Mouse (Mus musculus) left cerebral cortex, postnatal 25 days (tissue): ENCODE results near the gene Cbl. TPM values are rescaled to one million over a fixed set of nuclear protein-coding genes. Genes with fewer than 3 reads are reported as not detected.

Experiments used
- DNase-seq, 2 experiments: peaks; one replicate each; pipeline ENCODE4 v3.0.0; 2022; ENCODE audit warnings: low spot score in 2 of 2, mixed read lengths in 1 of 2
- intact Hi-C: fragments of 180-260 bp; cut with DNase I; formaldehyde crosslinking; loops from one replicate; pipeline ENCODE4 v1.15.1; 2025
- total RNA-seq, 2 experiments: library from RNA; stranded (reverse); gene quantifications; 2 replicates each; pipeline ENCODE4 v1.2.3; 2021

Cbl gene
- total RNA-seq, 2 experiments from 2014 or later: 53.4 to 54.2 TPM

DNA sequence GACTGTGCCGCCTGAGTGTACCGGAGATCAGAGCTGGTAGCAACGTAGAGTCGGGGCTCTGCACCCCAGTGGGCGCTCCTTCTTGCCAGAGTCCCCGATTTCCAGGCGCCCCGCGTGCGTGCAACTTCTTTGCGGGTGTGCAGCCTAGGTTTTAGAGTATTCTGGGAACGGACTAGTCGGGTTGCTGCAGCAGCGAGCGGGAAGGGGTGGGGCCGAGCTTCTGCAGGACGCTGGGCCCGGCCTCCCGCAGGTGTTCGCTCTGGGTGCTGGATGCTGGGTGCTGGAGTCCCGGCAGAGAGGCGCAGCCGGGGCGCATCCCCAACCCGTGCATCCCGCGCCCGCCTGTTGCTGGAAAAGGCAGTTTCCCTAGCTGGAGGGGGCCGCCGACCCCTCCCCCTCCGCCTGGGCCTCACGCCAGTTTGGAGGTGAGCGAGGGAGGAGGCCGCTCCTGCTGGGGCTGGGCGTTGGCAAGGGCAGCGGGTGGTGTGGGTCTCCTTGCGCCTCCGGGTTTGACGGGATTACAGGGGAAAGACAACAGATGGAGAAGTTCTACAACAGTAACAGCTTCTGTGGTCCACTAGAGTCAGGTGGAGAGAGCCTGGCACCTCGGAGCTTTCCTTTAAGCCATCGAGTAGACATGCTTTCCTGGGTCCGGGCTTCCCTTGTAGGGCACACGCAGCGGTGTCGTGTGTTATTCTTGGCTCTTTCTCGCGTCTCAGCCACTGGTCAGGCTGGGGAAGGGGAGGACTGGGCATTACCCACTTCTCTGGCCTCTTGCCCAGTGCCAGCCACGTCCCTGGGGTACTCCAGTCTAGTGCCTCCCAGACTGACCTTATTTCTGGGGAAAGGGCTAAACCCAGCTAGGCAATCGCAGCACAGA is 98.8 kb downstream of the Cbl start:
- intact Hi-C loops: loop anchor here (5.0 kb wide), 1 partner anchor 112 kb away; no protein-coding TSS in a partner anchor
- no peak for DNase-seq

DNA sequence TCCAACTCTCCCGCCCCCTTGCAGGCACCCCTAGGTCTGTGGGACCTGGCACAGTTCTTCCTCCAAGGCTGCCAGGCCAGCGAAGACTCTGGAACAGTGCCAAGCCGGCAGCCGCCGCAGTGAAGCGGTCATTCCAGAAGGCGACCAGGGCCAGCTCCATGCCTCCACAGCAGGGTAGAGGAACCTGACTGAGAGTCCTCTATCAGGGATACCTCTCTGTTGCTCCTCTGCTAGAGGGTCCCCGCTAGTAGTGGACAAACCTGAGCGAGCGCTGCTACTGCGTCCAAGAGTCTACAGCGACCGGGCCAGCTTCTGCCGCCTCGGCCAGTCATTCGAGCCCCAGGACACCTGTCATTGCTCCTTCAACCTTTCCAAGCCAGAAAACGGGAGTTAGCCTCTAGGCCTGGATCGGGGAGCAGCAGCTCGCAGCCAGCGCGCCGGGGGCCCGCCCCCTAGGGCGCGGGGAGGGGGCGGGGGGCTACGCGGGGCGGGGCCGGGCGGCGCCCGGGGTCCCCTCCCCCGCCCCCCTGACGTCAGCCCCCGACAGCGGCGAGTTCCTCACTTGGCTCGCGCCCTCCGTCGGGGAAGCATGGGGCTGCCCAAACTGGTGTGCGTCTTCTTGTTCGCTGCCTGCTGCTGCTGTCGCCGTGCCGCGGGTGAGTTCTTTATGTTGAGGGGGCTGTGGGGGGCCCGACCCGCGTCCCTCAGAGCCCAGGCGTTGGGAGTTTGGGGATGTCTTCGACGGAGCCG is 99.6 kb downstream of the Cbl start, which contains the start of gene Mcam:
Gene Mcam, plus strand, starts transcription at position 369 of the 750 bp plus-strand sequence.
- DNase-seq: peak; percentile 27 to 36
- intact Hi-C loops: loop anchor here (5.0 kb wide), 1 partner anchor 113 kb away; no protein-coding TSS in a partner anchor

DNA sequence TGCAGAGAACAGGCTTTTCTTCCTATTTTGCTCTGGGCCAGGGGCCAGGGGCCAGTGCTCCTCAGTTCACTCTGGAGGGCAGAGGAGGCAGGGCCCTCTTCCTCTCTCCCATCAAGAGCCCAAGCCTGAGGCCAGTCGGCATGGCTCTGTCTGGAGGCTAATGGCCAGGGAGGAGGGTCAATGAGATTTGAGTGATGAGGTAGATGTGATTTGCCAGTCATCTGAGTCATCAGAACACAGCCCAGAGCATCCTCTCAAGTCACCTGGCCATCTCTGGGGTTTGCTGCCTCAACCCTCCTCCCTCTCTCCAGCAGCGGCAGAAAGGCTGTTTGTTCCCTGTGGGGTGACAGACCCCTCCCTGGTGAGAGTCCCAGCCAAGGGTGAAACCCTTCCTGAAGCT is 100.6 kb downstream of the Cbl start:
- DNase-seq: no peak
- intact Hi-C loops: loop anchor here (5.0 kb wide), 1 partner anchor 114 kb away; no protein-coding TSS in a partner anchor

DNA sequence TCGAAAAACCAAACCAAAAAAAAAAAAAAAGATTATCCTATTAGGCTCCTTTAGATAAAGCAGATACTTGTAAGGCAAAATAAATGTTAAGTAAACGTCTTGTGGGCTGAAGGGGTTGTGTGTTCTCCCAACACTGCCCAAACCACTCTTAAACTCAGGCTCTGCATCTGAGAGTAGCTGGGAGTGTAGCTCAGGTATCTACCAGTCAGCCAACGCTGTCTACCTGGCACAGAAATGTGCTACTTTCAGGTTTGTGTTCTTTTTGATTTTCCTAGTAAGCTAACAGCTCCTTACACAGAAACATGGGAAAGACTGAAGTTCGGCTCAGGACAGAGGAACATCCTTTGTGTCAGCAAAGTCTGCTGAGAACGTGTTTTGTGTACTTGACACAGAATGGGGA is 101.6 kb downstream of the Cbl start:
- no peak for DNase-seq
- intact Hi-C loops: loop anchor here (5.0 kb wide), 1 partner anchor 115 kb away; no protein-coding TSS in a partner anchor

DNA sequence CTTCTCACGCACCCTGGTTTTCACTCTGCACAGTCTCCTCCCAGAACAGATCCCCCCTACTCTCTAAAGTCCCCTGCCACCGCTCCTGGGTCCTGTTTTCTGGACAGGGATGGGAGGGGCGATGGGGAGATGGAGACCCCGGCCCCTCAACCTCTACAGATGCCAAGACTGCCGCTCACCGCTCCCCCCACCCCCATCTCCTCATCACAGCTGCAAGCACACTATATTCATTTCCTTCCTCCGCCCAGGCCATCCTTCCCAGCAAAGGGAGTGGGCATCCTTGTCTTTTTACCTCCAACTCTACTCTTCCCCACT is 102.6 kb downstream of the Cbl start:
- intact Hi-C loops: loop anchor here (5.0 kb wide), 1 partner anchor 116 kb away; no protein-coding TSS in a partner anchor
- DNase-seq: no peak

DNA sequence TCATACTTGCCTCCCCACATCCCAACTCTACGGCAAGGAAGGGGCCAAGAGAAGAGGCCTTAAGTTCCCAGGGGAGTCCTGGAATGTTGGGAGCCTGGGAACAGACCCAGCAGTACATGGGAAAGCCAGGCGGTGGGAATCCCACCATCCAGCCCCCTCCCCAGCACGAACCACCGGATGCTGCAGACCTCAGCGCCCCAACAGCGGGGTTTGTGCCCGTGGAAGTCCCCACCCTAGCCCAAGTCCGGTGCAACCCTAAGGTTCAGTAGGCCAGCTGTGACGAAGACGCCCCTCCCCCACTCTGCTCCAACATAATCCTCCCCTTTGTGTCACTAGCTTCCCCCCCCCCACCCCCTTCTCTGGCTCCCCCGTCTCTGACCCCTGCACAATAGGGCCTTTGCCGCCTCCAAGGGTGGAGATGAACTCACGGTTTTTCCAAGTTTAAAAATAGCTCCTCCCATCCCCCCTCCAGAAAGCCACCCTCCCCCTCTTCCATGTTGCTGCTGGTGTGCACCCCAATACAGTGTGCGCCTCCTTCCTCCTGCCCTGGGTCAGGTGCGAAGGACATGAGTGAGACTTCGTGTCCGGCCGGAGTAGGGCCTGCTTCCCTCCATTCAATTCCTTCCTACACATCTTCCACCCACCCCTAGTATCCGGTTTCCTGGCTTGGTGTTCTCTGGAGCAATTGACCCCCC is 103.1 kb downstream of the Cbl start:
- intact Hi-C loops: loop anchor here (5.0 kb wide), 1 partner anchor 117 kb away; no protein-coding TSS in a partner anchor

DNA sequence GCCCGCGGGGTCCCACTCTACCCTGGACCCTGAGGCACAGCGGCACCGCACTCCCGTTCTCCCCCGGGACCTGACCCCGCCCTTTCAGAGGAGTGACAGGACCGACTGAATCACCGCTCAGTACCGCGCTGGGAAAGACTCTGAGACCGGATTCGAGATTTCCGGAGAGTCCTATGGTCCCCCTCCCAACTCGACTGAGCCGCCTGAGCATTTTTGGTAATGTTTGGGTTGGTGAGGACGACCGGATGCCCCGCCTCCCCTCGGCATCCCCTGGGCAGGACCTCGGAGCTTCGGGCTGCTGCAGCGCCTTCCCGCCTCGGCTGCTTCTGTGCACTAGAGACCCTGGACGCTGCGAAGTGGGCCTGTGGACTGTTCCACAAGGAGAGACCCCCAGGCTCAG is 103.8 kb downstream of the Cbl start:
- no peak for DNase-seq
- intact Hi-C loops: loop anchor here (5.0 kb wide), 1 partner anchor 117 kb away; no protein-coding TSS in a partner anchor

More for the DNA sequence above, 103.1 kb downstream of the Cbl start:
- DNase-seq: no peak

DNA sequence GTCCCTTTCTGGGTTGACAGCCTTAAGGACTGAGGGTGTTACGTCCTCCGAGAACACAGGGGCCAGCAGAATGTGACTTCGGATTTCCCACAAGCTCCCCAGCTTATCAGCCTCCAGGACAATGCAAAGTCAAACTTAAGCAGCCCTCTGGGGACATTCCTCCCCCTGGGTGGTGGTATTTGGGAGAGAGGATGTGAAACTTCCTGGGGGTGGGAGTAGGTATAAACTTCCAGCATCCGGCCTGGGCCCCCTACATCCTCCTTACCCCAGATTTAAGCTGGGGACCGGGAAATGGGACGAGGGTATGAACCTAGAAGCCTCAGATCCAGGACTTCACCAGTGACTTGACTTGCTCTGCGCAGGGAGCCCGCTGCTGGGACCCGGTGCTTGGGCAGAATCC is 104.2 kb downstream of the Cbl start:
- intact Hi-C loops: loop anchor here (5.0 kb wide), 2 partner anchors 118 to 263 kb away; no protein-coding TSS in a partner anchor
- DNase-seq: no peak

DNA sequence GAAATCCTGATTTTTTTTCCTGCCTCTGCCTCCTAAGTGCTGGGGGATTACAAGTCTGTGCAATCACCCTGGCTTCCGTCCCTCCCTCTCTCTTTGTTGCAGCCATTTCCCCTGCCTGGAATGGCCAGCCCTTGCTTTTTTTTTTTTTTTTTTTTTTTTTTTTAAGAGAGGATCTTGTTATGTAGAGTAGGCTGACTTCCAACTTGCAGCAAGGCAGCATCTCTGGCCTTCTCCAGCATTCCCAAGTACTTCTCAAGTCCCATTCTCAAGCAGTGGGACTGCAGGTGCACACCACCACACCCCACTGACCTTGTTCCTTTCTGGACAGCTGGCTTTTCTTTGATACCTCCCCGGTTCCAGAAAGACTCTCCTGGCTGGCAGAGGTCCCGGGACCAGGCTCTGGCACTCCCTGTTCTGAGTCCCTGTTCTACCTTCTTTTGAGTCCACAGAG is 106.5 kb downstream of the Cbl start:
- intact Hi-C loops: loop anchor here (5.0 kb wide), 1 partner anchor 265 kb away; no protein-coding TSS in a partner anchor
- DNase-seq: no peak

DNA sequence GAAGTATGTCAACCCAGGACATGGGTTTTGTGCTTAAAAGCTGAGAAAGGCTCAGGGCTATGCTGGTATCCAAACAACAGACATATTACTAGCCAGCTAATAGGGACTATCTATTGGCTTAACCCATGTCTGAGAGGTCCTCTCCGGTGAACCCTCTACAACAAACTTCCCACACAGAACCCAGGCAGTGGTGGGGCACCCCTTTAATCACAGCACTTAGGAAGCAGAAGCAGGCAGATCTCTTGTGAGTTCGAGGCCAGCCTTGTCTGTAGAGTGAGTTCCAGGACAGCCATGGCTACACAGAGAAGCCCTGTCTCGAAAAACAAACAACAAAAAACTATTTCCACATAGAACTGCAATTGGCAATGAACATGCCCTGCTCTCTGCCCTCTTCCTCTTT is 107.1 kb downstream of the Cbl start:
- intact Hi-C loops: loop anchor here (1.0 to 5.0 kb wide), 2 partner anchors 108 to 266 kb away; partner anchors contain the start of gene Cbl
- DNase-seq: no peak

DNA sequence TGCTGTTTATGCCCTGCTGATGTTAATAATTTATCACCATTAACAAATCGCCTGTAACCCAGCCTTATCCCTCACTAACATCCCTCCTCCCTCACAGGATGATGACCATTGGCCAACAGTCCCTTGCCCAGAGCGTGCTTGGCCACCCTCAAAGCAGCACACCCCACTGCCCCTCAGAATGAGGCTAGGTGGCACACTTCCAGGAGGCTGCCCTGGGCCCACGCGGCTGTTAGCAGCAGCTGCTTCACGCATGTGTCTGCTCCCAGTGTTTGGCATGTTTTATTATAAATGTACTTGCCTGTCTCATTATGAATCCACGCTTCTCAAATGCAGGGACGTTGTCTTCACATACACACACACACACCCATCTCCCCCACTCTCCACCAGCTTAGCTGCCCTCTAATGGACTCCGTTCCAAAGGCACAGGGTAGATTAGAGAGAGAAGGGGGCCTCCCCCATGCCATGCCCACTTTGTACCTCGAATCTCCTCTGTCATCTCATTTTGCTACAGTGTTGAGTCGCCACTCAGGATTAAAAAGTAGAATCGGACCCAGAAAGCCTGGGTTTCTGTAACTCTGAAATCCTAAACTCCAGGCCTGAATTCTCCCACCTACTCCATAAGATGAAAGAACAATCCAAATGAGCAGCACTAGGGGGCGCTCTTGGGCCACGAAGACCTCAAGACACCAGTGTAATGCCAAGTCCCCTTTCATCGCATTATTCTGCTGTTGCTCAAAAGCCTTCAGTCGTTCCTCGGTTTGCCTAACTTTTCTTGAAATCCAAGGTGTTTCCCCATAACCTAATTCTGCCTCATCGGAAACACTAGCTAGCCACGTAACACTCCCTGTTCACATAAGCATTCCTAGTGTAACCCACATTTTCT is 108.1 kb downstream of the Cbl start:
- intact Hi-C loops: loop anchor here (1.0 to 5.0 kb wide), 2 partner anchors 109 to 267 kb away; partner anchors contain the start of gene Cbl
- peak; percentile 89 to 93 for DNase-seq

DNA sequence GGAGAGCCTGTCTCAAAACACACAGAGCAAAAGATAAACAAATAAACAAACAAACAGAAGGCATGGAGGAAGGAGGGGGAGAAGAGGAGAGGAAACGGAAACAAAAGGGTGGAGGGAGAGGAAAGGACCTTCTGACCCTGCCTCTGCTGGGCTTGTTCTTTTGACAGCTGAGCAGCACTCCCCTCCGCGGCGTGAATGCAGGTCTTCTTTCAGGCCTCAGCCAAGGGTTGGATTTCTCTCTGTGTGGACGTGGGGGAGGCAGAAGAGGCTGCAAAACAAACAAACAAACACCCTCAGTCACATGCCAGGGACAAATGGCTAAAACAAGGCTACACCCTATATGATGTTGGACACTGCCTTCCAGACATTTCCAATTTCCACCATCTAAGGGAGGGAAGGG is 108.8 kb downstream of the Cbl start:
- no peak for DNase-seq
- intact Hi-C loops: loop anchor here (5.0 kb wide), 1 partner anchor 267 kb away; no protein-coding TSS in a partner anchor

DNA sequence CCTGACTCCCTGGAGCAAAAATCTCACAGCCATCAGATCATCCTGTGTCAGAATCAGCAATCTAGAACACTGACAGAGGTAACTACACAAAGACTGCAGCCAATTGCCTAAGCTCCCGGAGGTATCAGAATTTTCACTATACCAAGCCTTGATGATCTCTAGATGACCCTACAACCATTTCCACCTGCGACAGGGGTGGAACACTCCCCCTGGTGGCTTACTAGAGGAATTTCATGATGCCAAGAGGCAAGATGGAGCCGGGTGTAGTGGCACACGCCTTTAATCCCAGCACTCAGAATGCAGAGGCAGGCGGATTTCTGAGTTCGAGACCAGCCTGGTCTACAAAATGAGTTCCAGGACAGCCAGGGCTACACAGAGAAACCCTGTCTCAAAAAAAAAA is 109.5 kb downstream of the Cbl start:
- DNase-seq: no peak
- intact Hi-C loops: loop anchor here (5.0 kb wide), 1 partner anchor 137 kb away; no protein-coding TSS in a partner anchor

DNA sequence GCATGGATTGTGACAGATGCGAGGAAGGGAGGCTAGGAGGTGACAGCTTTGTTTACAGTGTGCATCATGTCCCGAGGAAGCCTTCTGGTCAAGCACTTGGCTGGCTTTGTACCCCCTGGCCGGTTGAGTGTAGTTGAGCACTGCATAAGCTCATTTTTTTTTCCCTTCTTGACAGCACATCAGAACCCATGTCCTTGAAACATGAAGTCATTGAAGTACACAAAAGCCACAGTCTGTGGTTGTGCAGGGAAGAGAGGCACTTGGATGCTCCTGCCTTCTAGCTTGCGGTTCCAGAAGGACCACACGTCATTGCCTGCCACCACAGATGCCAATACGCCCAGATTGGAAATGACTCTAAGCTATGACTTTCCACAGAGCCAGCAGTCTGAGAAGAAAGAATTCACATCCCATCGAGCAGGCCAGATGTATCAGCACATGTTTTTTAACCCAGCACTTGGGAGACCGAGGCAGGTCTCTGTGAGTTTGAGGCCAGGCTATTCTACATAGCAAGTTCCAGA is 113.8 kb downstream of the Cbl start:
- DNase-seq: peak in 1 of 2 experiments; percentile 57
- intact Hi-C loops: loop anchor here (5.0 kb wide), 1 partner anchor 133 kb away; no protein-coding TSS in a partner anchor

DNA sequence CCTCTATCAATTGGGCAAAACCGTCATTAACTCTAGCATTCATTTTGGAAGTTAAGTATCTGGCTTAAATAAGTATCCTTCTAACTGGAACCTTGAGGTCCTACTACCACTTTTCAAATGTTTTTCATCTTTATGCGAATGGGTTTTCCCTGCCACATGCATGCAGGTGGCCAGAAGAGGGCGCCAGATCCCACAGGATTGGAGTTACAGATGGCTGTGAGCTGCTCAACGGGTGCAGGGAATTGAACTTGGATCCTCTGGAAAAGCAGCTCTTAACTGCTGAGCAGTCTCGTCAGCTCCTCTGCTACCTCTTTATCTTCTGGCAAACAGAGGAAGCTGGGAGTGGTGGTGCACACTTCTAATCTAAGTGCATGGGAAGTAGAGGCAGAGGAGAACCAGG is 114.8 kb downstream of the Cbl start:
- DNase-seq: no peak
- intact Hi-C loops: no loop called here

DNA sequence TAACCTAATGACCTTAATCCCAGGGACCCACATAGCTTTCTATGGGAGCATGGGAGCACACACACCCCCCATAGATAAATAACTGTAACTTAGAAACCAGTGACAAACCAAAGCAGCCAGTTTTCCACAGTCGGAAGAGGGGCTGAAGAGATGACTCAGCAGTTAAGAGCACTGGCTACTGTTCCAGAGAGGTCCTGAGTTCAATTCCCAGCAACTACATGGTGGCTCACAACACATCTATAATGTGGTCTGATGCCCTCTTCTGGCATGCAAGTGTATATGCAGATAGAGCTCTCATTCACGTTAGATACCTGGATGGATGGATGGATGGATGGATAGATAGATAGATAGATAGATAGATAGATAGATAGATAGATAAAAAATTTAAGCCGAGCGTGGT is 117.7 kb downstream of the Cbl start:
- intact Hi-C loops: no loop called here
- DNase-seq: no peak

DNA sequence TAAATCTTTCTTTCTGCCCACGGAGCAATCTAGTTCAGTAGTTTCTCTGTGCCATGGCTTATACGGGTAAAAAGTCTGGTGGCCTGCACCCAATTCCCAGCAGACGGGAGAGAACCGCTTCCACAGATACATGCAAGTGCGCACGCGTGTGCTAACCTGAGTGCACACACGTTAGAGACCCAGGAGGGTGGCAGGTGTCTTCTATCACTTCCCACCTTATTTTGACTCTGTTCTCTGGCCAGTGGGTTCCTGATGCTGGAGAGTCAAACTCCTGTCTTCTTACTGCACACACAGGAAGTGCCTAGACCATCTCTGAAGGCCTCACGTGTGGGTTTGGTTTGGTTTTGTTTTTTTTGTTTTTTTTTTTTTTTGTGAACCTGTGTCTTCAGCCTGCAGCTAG is 118.2 kb downstream of the Cbl start:
- intact Hi-C loops: no loop called here
- no peak for DNase-seq

DNA sequence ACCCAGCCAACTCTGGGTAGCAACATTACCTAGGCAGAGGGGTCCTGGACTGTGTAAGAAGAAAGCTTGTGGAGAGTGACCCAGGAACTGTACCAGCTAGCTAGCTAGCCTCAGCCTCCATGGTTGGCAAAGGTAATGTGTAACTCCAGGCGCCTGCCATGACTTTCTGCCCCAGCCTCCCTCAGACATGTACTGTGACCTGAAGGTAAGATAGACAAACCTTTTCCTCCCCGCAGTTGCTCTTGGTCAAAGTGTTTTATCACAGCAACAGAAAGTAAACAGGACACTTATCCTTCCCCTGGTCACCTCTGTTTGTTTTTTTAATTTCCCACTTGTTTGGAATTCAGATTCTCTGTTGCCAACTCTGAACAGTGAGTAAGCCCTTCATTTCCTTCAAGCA is 119.4 kb downstream of the Cbl start:
- intact Hi-C loops: no loop called here
- DNase-seq: no peak
